In genomic region chr8:108714636-108715415, GRCm38 (mm10) we compare ENCODE assay signal across 8 mouse cellular contexts.
DNase-seq lines count a peak whose midpoint lies in the region; ATAC-seq and TF ChIP-seq lines count a peak whose summit lies in the region.

No protein-coding gene starts in this region.

- peak; percentile 52 to 56 for DNase-seq in right cerebral cortex, postnatal 10 days (ENCODE audit: low spot score in 2 of 2)
- DNase-seq in right cerebral cortex, postnatal 36 days (ENCODE audit: low spot score in 2 of 2): no peak
- peak; percentile 89 for DNase-seq in embryonic facial prominence, embryonic 10.5 days (ENCODE audit: low spot score)
- DNase-seq in lung, embryonic 14.5 days: peak; percentile 85
- peak; percentile 59 for DNase-seq in urinary bladder, postnatal 25 days (ENCODE audit: low spot score)

- under 1% methylated on average over 79 of the region's 84 CpGs for WGBS in embryonic facial prominence, embryonic 10.5 days
- WGBS in heart, embryonic 11.5 days (ENCODE audit: insufficient replicate concordance): under 1% methylated on average over 38 of the region's 84 CpGs
- under 1% methylated on average over 62 of the region's 84 CpGs for WGBS in kidney, embryonic 14.5 days
- WGBS in lung, embryonic 14.5 days: under 1% methylated on average over 59 of the region's 84 CpGs
- 1% methylated on average over 49 of the region's 84 CpGs for WGBS in neural tube, embryonic 14.5 days

- peak overlapping the region; percentile 88 for H3K4me2 ChIP-seq in heart, embryonic 11.5 days
- H3K4me2 ChIP-seq in kidney, embryonic 14.5 days (replicated peaks; ENCODE audit: low read depth, low read length): peak overlapping the region; percentile 95
- H3K4me2 ChIP-seq in lung, embryonic 14.5 days: peak overlapping the region; percentile 97
- peak overlapping the region; percentile 97 for H3K4me2 ChIP-seq in neural tube, embryonic 14.5 days (ENCODE audit: low read depth, low read length)

- peak; percentile 71 for ATAC-seq in heart, embryonic 11.5 days (replicated peaks; ENCODE audit: insufficient number of reproducible peaks, low FRiP score, low TSS enrichment)
- ATAC-seq in kidney, embryonic 14.5 days (ENCODE audit: low FRiP score, low TSS enrichment): peak; percentile 81
- peak; percentile 73 for ATAC-seq in lung, embryonic 14.5 days (ENCODE audit: insufficient read depth)
- ATAC-seq in neural tube, embryonic 14.5 days (ENCODE audit: low read depth): peak; percentile 74

- peaks cover 16% of the 10 kb centered on the region for H3K27me3 ChIP-seq in embryonic facial prominence, embryonic 10.5 days (replicated peaks; ENCODE audit: low read depth, poor library complexity, severe bottlenecking)
- no peaks in the 10 kb centered on the region for H3K27me3 ChIP-seq in heart, embryonic 11.5 days (ENCODE audit: control insufficient read depth, insufficient read depth, low read length)
- no peaks in the 10 kb centered on the region for H3K27me3 ChIP-seq in kidney, embryonic 14.5 days (ENCODE audit: control insufficient read depth, insufficient read depth, low read length)
- H3K27me3 ChIP-seq in lung, embryonic 14.5 days (ENCODE audit: insufficient read depth, low read length): no peaks in the 10 kb centered on the region
- H3K27me3 ChIP-seq in neural tube, embryonic 14.5 days (ENCODE audit: control insufficient read depth, insufficient read depth, low read length): no peaks in the 10 kb centered on the region

- H3K4me1 ChIP-seq in embryonic facial prominence, embryonic 10.5 days: peaks cover 99% of the 10 kb centered on the region
- H3K4me1 ChIP-seq in heart, embryonic 11.5 days (ENCODE audit: control insufficient read depth, insufficient read depth, low read length): peaks cover 72% of the 10 kb centered on the region
- peaks cover 63% of the 10 kb centered on the region for H3K4me1 ChIP-seq in kidney, embryonic 14.5 days (ENCODE audit: control insufficient read depth, insufficient read depth, low read length)
- peaks cover 45% of the 10 kb centered on the region for H3K4me1 ChIP-seq in lung, embryonic 14.5 days (ENCODE audit: insufficient read depth)
- peaks cover 57% of the 10 kb centered on the region; the same call in 1 of the 2 replicates for H3K4me1 ChIP-seq in neural tube, embryonic 14.5 days (ENCODE audit: control insufficient read depth, insufficient read depth, low read length)

- H3K9ac ChIP-seq in heart, embryonic 11.5 days (ENCODE audit: low read depth, low read length): peak overlapping the region; percentile 82
- peak overlapping the region; percentile 93 for H3K9ac ChIP-seq in kidney, embryonic 14.5 days (ENCODE audit: low read depth, low read length)
- H3K9ac ChIP-seq in lung, embryonic 14.5 days: peak overlapping the region; percentile 94
- H3K9ac ChIP-seq in neural tube, embryonic 14.5 days (replicated peaks; ENCODE audit: low read depth, low read length): peak overlapping the region; percentile 92

- peak overlapping the region; percentile 90 for H3K4me3 ChIP-seq in embryonic facial prominence, embryonic 10.5 days
- H3K4me3 ChIP-seq in heart, embryonic 11.5 days (ENCODE audit: low read depth, low read length): peak overlapping the region; percentile 60
- H3K4me3 ChIP-seq in kidney, embryonic 14.5 days (ENCODE audit: low read length): peak overlapping the region; percentile 81
- H3K4me3 ChIP-seq in lung, embryonic 14.5 days (ENCODE audit: low read depth, low read length): peak overlapping the region; percentile 77
- peak overlapping the region; percentile 79 for H3K4me3 ChIP-seq in neural tube, embryonic 14.5 days (ENCODE audit: low read depth, low read length)

- no peak for TF ChIP-seq CTCF in lung, embryonic 14.5 days (IDR thresholded peaks at IDR 0.05; ENCODE audit: low read depth)

- peak overlapping the region; percentile 97 for H3K27ac ChIP-seq in embryonic facial prominence, embryonic 10.5 days (replicated peaks)
- peak overlapping the region; percentile 85 for H3K27ac ChIP-seq in heart, embryonic 11.5 days (ENCODE audit: low read depth, low read length)
- H3K27ac ChIP-seq in kidney, embryonic 14.5 days (ENCODE audit: low read depth, low read length): peak overlapping the region; percentile 92
- H3K27ac ChIP-seq in lung, embryonic 14.5 days (ENCODE audit: low read depth): peak overlapping the region; percentile 96
- H3K27ac ChIP-seq in neural tube, embryonic 14.5 days (ENCODE audit: low read depth, low read length): peak overlapping the region; percentile 93

- no peaks in the 10 kb centered on the region for H3K9me3 ChIP-seq in embryonic facial prominence, embryonic 10.5 days
- no peaks in the 10 kb centered on the region for H3K9me3 ChIP-seq in heart, embryonic 11.5 days (replicated peaks; ENCODE audit: control insufficient read depth, low read length)
- H3K9me3 ChIP-seq in kidney, embryonic 14.5 days (ENCODE audit: control insufficient read depth, low read length): no peaks in the 10 kb centered on the region
- no peaks in the 10 kb centered on the region for H3K9me3 ChIP-seq in lung, embryonic 14.5 days (ENCODE audit: low read depth, low read length)
- H3K9me3 ChIP-seq in neural tube, embryonic 14.5 days (ENCODE audit: control insufficient read depth, low read length): no peaks in the 10 kb centered on the region

- H3K36me3 ChIP-seq in embryonic facial prominence, embryonic 10.5 days (replicated peaks): no peaks in the 10 kb centered on the region
- H3K36me3 ChIP-seq in heart, embryonic 11.5 days (ENCODE audit: control insufficient read depth, insufficient read depth, low read length): no peaks in the 10 kb centered on the region
- H3K36me3 ChIP-seq in kidney, embryonic 14.5 days (ENCODE audit: control insufficient read depth, insufficient read depth, low read length): no peaks in the 10 kb centered on the region
- H3K36me3 ChIP-seq in lung, embryonic 14.5 days (ENCODE audit: insufficient read depth): no peaks in the 10 kb centered on the region; the same call in 1 of the 2 replicates
- no peaks in the 10 kb centered on the region for H3K36me3 ChIP-seq in neural tube, embryonic 14.5 days (ENCODE audit: control insufficient read depth, insufficient read depth, low read length)

Comparison
In these comparisons a context has a peak if more than half of its experiments do, and no peak if none do; other contexts are left out.
1. DNase-seq: peak in right cerebral cortex, postnatal 10 days (2 of 2), embryonic facial prominence, embryonic 10.5 days (single experiment), lung, embryonic 14.5 days (single experiment) and urinary bladder, postnatal 25 days (single experiment); none in right cerebral cortex, postnatal 36 days (0 of 2).
2. Peak in every context shown above with its lines, with median percentiles within 50 percentile points of each other: H3K27ac ChIP-seq, H3K4me3 ChIP-seq, ATAC-seq, H3K4me2 ChIP-seq and H3K9ac ChIP-seq.